Mouse (Mus musculus) large intestine, adult 2 months (tissue): ENCODE data around the gene Itsn1. TPM values are rescaled to one million over a fixed set of nuclear protein-coding genes. Genes with fewer than 3 reads are reported as not detected.

Experiments
- DNase-seq: peaks from one replicate; pipeline ENCODE4 v3.0.0-alpha.2; 2012; ENCODE audit warnings: low read depth, low spot score
- WGBS: fragments of 180-500 bp; shearing (Covaris S2); methylation state at CpG from one replicate; pipeline ENCODE4 v1.1.7; 2018; 5-methylcytosine and 5-hydroxymethylcytosine counted together
- polyA plus RNA-seq: library from polyadenylated mRNA; depleted of rRNA; stranded (reverse); fragments of >200 nt; gene quantifications from 2 replicates; pipeline ENCODE4 v1.2.3, GENCODE M21; 2012; rRNA removed

Gene Itsn1
- polyA plus RNA-seq, result 13.6 and 20.3 TPM in 2 replicates

- WGBS, result under 1% methylated on average over 33 of the region's 33 CpGs
- peak; percentile 94 for DNase-seq
Measured at GRCm38 (mm10) chr16:91729066-91729482, at the start of gene Itsn1. Itsn1 (plus strand) TSS chr16:91729281.

- DNase-seq, result no peak
- WGBS, result 67% methylated on average over 5 of the region's 5 CpGs
Measured at GRCm38 (mm10) chr16:91680656-91681055, 48.4 kb upstream of the Itsn1 start.

GRCm38 (mm10) chr16:91685526-91685925 is 43.6 kb upstream of the Itsn1 start:
- peak; percentile 66 for DNase-seq
- WGBS, result 32% methylated on average over 5 of the region's 5 CpGs

DNA sequence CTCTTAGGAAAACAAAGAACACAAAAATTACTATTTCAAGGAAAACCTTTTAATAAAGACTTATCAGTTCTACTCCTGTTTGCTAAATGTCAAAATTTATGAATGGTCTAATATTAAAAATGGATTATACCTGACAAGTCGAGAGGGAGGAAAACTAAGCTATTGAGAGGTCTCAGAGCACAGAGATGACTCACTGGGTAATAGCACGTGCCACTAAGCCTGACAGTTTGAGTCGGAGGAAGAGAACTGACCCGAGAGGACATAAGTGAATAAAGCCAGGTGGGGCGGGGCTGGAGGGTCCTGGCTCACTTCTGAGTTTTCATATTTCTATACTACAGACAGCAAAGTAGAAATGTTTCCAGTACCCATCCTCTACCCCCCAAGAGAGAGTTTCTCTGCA is 42.7 kb upstream of the Itsn1 start:
- no peak for DNase-seq
- 76% methylated on average over 5 of the region's 5 CpGs for WGBS

DNA sequence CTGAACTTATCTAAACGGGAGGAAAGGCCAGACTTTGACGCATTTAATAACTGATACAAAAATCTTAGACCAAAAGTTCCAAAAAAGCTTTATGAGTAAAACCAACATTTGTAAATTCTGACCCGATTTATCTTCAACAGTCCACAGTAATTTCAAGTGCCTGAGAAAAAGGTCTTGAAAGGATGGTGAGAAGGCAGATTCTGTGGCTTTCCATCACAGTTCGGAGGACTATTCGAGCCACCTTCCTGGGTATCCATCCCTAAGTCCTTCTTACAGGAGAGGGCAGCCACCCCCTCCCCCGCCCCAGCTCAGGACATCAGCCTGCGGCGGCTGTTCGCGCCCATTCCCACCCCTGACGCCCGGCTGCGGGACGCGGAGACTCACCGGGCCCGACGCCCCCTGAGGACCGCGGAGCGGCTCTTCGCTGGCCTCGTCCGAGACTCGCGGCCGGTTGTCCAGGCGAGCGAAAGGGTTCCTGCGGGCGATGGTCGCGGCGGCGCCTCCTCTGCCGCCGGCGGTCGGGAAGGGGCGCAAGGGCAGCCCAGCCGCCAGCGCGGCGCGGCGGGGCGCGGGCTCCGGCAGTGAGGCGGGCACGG is 41.0 kb upstream of the Itsn1 start:
- 2% methylated on average over 51 of the region's 51 CpGs for WGBS
- DNase-seq, result no peak

DNA sequence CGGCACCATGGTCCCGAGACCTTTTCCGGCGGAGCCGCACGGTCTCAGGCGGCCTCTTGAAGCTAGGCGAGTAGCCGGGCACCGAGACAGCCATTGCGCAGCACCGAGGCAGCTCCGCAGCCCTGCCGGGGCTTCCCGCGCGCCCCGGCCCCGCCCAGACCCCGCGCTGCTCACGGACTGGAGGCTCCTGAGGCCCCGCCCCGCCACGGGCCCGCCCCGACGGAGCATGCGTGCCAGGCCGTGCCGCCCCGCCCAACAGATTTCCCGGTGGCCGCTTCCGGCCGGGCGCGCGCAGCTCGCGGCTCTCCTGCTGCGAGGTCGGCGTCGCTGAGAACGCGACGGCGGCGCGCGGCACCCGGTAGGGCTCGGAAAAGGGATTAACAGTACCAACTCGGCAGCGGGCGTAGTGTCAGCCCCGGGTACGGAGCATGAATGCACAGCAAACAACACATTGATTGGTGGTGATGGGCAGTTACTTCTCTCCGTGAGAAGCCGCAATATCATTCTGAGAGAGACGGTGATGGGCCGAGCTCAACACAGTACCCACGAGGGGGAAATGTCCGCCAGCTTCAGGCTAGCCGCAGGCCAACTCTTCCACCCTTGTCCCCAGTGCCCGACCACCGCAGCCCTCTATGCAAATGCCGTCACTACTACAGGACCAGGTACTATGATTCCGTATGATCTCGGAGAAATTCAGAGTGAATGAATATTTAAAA is 40.3 kb upstream of the Itsn1 start, which contains the start of gene Donson:
TSS of gene Donson (minus strand) at position 152 of the 716 bp plus-strand sequence.
- peak; percentile 43 for DNase-seq
- 1% methylated on average over 71 of the region's 71 CpGs for WGBS

DNA sequence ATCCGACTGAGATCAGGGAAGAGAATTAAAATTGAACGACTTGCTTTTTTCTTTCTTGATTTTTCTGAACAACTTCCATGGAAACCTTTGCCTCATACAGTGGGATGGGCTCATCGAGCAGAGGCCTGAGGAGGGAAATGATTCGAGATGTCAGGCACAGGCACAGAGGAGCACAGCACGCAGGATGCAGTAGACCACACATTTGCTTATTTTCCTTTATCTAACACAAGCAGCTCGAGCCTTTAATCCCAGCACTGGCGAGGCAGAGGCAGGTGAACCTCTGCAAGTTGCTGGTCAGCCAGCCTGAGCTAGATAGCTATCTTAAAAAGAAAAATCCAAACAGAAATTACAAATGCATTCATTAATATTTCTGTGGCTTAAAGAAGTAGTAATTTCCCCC is 39.3 kb upstream of the Itsn1 start:
- WGBS, result 60% methylated on average over 7 of the region's 7 CpGs
- no peak for DNase-seq

DNA sequence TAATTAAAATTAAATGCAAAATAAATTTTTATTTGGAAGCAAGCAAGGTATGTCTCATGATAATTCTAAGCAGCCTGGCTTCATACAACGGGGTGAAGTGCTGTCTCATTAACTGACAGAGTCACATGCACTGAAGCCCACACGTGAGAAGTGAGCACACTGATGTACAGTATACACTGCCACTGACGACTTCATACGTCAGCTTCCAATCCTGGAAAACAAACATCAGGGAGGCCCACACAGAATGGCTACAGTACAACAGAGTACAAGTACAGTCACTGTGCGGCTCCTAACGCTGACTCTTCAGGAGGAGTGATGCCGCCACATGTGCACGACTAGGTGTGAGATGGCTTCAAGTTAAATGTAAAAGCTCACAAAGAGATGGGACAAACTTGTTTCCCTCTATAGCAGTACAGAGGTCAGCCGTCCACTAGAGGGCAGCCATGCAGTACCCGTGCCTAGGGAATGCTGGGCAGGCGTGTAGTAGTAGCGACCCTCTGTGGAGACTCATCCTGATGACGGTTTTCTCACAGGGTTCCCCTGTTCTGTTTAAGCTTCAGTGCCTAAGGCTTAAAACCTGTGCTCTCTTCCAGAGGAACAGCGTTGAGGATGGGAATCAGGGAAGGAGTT is 34.5 kb upstream of the Itsn1 start:
- DNase-seq, result no peak
- WGBS, result 36% methylated on average over 14 of the region's 14 CpGs

DNA sequence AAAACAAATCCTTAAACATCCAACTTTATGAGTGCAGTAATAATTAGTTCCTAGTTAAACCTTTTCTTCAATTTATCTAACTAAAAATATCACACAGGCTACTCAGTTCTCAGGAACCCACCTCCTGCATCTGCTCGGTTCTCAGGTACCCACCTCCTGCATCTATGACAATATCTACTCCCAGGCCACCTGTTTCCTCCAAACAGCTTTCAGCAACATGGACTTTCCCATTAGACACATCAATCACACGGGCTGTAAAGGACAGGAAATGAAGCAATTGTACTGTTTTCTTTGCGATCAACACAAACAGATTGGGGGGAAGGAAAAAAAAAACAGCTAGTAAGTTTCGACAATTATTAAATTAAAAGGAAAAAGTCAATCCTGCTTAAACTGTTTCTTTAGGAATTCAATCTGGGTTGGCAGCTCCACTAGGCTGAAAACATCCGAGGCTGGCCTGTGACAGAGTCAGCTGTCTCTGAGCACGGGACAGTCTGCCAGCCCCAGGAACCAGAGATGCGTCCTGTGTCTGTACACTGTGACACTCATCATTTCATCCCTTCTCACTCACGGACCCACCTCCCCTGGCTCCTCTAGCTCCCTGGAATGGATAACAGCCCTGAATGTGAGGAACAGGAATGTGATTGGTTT is 33.8 kb upstream of the Itsn1 start:
- no peak for DNase-seq
- WGBS, result 50% methylated on average over 8 of the region's 8 CpGs

GRCm38 (mm10) chr16:91698995-91699394 is 30.1 kb upstream of the Itsn1 start:
- WGBS, result 97% methylated on average over 1 of the region's 1 CpGs
- DNase-seq, result no peak

DNA sequence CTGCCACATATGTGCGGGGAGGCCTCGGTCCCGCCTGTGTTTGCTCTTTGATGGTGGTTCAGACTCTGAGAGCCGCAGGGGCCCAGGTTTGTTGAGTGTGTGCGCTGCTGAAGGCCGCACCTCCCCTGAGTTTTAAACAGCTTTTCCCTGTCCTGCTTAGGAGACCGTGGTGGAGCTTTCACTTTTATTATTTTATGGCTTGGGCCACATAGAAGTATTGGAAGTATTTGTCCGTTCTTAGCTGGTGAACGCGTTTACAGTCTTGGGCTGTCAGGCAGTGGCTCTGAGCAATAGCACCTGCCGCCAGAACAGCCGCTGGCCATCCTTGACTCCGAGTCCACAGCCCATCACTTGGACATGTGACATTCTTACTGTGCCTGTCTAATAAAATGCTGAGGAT is 27.2 kb upstream of the Itsn1 start:
- WGBS, result 18% methylated on average over 13 of the region's 13 CpGs
- DNase-seq, result peak; percentile 53

- DNase-seq, result peak; percentile 89
- 29% methylated on average over 3 of the region's 3 CpGs for WGBS
Measured at GRCm38 (mm10) chr16:91702771-91703188, 26.3 kb upstream of the Itsn1 start.

DNA sequence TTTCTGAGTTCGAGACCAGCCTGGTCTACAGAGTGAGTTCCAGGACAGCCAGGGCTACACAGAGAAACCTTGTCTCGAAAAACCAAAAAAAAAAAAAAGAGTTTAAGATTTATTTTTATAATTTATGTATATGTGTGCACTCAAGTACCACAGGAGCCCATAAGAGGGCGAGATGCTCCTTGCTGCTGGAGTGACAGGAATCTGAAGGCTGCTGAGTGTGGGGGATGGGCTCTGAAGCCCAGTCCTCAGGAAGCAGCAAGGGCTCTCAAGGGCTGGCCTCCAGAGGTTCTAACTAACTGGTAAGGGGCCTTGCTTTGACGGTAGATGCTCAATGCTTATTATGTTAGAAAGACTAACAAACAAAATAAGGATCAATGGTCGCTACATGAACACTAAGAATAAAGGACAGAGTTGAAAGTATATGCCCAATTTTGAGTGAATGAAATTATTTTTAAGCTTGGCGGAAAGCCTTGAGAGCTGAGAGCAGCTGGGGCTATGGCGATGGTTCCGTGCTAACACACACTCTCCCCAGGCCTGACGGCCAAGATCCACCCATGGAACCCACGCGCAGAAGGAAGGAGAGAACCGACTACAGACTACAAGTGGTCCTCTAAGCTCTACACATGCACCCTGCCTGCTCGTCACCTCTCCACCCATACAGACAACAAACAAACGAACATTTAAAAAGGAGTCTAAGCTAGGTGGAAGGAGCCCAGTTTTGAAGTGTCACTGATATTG is 24.3 kb upstream of the Itsn1 start:
- 89% methylated on average over 14 of the region's 14 CpGs for WGBS
- DNase-seq, result no peak

GRCm38 (mm10) chr16:91710241-91710640 is 18.8 kb upstream of the Itsn1 start:
- 56% methylated on average over 7 of the region's 7 CpGs for WGBS
- DNase-seq, result no peak

DNA sequence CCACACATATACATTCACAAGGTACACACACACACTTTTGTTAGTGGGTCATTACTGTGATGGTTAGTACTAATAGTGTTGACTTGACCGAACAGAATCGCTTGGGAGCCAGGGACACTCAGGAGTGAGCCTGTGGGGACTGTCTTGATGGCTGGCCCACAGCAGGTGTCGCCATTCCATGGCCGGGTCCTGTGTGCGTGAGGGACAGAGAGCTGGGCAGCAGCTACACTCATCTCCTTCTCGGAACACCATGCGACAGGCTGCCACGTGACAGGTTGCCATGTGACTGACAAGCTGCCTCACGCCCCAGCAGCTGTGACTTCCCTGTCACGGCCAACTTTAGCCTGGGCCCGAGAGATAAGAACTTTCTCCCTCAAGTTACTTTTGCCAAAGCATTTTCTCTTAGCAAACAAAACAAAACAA is 12.1 kb upstream of the Itsn1 start:
- DNase-seq, result no peak
- WGBS, result 86% methylated on average over 11 of the region's 11 CpGs

DNA sequence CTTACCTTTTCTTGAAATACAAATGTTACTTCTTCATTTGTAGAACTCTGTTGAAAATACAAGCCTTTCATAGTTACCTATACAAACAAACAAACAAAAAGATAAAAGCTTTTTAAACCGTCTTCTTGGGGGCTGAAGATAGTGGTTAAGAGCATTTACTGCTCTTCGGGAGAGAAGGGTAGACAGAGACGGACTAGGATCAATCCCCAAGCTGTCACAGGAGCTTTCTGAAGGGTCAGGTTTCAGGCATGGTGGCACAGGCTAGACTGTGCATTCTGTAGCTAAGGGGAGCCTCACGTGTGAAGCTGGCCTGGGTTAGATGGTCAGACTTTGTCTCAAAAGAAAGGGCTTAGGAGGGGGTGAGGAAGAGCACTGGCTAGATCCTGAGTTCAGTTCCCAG is 11.7 kb upstream of the Itsn1 start:
- 90% methylated on average over 4 of the region's 4 CpGs for WGBS

GRCm38 (mm10) chr16:91724247-91724646 is 4.8 kb upstream of the Itsn1 start:
- DNase-seq, result no peak
- WGBS, result 45% methylated on average over 3 of the region's 3 CpGs

More for the DNA sequence above, 11.7 kb upstream of the Itsn1 start:
- DNase-seq, result no peak

DNA sequence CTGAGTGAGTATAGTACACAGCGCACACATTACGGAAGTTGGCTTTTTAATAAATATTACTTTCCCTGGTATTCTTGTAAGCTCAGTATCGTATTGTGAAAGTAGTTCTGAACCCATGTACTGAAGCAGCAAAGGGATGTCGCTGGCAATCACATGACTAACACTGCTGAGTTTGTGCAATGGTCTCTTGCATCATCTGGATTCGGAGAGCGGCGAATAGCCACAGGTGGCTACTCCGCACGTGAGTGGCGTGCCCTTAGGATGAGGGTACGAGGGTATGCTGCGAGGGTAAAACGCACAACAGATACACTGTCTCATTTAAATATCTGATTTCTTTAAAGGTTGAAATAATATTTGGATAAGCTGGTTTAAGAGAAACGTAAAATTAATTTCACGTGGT is 1.6 kb upstream of the Itsn1 start:
- DNase-seq, result no peak
- 42% methylated on average over 15 of the region's 15 CpGs for whole genome bisulfite sequencing
